Mouse (Mus musculus) gastrocnemius, adult 18-20 months (tissue): ENCODE results near the gene Ublcp1. TPM values are rescaled to one million over a fixed set of nuclear protein-coding genes. Genes with fewer than 3 reads are reported as not detected.
A peak's percentile ranks its signal among the peaks of the same experiment; 100 is the strongest.

Experiments
- DNase-seq: peaks from one replicate; pipeline ENCODE4 v3.0.0; 2021; ENCODE audit warnings: low spot score
- long read RNA-seq, 2 experiments: library from polyadenylated mRNA; stranded (forward); transcript quantifications; one replicate each; pipeline ENCODE4 v2.0.0; 2021
- total RNA-seq, 2 experiments: library from RNA; stranded (reverse); gene quantifications; 2 replicates each; pipeline ENCODE4 v1.2.3; 2021

The Ublcp1 gene
- total RNA-seq: 10 to 100 TPM; 21.7 to 25.3 TPM
- long read RNA-seq, experiment 1, transcript Ublcp1-201 (11 exons, 2,088 nt): major isoform, 40 of 46 reads
- long read RNA-seq, experiment 1, partial matches to known transcripts: 1 of 46 reads
- long read RNA-seq, experiment 1, other reads (novel, unspliced or antisense): 4 of 46 reads
- long read RNA-seq, experiment 2, transcript Ublcp1-201 (11 exons, 2,088 nt): major isoform, 42 of 53 reads
- long read RNA-seq, experiment 2, partial matches to known transcripts: 3 of 53 reads
- long read RNA-seq, experiment 2, other reads (novel, unspliced or antisense): 8 of 53 reads

DNA sequence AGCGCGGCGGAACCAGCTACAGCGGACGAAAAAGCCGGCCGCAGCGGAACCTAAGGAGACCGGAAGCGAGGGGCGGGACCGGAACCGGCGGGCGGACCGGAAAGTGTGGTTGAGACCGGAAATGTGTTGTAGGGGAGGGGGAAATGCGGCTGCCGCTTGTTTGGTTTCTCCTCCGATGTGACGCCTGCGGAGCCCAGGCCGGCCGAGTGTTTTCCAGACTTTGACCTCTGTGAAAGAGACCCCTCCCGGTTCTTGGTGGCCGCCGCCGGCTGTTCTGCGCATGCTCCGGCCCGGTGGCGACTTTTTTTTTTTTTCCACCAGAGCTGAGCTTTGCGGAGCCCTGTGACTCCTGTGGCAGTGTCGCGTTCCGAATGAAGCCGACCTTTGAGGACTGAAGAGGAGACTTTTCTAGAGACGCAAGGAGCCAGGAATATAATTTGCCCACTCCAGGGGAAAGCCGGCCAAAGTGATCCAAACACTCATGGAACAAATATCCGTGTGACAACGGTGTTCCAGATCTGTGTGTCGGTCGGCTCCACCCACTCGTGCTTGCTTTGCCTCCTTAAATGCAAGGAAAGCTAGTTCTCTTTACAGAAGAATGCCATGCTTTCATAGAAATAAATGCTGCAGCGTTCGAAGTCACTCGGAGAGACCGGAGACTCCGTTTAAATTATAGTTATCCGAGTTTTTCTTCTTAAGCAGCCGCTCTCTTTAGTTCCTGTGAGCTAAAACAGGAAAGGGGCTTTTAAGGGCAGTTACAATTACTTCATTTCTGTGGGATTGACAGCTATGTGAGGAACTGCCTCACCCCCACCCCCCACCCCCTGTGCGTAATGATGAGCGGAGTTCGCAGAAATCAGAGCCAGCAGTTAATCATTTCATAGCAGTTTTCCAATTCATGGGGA, at the start of gene Ublcp1:
Gene Ublcp1 (minus strand): TSS at position 67 of the 905 bp plus-strand sequence.
- peak; percentile 93 for DNase-seq

DNA sequence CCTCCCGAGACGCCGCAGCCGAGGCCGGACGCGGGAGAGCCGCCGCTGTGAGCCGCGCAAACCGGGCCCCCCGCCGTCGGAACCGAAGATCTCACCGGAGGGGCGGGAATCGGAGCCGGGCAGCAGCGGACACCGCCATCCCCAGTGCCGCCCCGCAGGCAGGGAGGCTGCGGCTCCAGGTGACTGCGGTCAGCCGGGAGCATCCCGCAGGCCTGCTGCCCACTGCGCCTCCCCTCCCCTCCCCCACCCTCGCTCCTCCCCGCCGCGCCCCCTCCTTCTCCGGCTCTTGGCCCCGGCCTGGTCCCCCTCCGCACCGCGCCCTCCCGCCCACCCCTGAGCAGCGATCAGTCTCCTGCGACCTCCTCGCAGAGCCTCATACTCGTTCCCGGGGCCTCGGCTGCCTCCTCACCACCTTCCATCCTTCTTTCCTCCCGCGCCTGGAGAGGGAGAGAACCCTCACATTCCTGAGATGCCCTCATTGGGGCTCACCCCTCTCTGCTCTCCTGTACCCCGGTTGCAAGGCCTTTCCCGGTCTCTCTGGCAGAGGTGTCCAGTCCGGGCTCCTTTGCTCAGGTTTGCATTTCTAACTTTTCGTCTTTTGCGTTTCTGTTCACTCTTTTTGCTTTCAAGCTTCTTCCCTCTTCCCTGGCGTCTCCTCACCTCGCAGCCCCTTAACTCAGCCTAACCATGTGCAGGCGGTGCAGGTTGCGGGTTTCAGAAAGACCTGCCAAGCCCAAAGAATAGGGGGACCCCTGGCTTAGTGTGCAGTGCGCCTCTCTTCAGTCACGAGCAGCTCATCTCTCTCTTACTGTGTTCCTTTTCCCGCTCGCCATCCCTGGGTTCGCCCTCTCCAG, 49.0 kb upstream of the Ublcp1 start:
- DNase-seq: peak; percentile 15

DNA sequence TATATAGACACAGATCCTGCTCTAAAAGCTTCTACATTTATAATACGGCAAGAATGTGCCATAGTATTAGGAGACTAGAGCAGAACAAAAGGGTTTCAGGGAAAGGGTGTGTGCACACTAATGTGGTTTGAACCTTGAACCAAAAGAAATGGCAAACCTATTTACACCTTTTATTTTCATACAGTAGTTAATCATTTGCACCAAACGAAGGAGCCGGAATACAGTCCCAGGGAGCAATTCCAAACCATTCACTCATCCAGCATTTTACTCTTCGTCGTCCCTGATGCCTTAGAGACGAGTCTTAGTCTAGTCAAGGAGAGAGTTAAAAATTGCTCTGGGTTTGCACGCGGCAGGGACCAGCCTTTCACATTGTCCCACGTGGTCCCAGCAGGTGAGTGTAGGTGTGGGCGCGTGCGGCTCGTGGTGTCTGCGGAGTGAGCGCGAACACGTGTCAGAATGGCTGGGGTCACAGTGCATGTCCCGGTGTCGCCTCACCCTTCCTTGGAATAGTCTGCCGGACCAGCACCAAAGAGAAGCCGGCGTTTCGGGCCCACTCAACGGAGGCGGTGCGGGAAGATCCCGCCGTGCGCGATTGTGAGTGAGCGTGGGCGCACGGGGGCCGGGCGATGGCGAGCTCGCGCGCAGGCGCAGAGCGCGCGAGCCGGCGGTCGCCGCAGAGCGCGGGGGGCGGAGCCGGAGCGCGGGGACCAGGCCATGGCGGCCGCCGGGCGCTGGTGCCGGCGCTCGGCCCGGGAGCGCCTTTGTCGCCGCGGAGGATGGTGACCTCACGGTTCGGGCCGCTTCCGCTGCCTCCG, 48.2 kb upstream of the Ublcp1 start, which contains the start of gene Rnf145:
Gene Rnf145 (plus strand): TSS at position 684 of the 815 bp plus-strand sequence.
- DNase-seq: peak; percentile 47

- no peak for DNase-seq
Measured at GRCm38 (mm10) chr11:44517561-44518280, 47.4 kb upstream of the Ublcp1 start.

GRCm38 (mm10) chr11:44516362-44516761, 46.1 kb upstream of the Ublcp1 start:
- DNase-seq: no peak

- no peak for DNase-seq
Measured at GRCm38 (mm10) chr11:44514666-44515065, 44.4 kb upstream of the Ublcp1 start.

- no peak for DNase-seq
Measured at GRCm38 (mm10) chr11:44513026-44513422, 42.7 kb upstream of the Ublcp1 start.

DNA sequence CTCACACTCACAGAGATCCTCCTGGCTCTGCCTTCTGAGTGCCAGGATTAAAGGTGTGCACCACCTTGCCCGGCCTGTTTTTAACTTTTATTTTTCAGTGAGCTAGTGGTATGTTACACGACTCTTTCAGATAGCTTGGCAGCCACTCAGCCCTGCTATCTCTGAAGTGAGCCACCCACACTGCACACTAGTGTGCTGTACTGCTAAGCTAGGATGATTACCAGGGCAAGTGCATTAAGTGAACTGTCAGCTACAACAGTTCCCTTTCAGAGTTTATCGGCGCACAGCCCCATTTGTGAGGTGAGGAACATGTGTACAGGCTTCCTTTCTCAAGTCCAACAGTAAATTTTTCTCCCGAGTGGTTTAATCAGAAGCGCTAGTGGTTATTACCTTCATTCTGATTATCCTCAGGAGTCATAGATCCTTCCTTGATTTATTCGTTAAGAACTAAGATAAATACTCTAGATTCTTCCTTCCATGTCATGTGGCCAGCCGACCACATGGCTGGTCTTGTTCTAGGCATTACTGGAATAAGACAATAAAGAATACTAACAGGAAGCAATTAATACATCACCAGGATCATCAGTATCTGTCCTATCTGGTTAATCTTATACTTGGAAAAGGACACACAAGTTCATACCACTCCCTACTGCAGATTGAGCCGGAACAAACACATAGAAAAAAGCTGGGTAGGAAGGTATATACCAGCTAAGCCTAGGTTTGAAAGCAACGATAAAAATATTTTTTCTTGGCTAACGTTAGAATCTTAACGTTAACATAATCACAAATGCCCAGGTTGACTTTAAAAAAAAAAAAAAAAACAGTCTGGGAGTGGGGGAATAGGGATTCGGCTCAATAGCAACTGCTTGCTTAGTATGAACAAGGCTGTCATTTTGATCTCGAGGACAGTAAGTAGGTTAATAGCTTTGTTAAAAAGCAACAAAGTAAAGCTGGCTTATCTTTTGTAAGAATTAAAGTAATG, 42.0 kb upstream of the Ublcp1 start:
- no peak for DNase-seq

DNA sequence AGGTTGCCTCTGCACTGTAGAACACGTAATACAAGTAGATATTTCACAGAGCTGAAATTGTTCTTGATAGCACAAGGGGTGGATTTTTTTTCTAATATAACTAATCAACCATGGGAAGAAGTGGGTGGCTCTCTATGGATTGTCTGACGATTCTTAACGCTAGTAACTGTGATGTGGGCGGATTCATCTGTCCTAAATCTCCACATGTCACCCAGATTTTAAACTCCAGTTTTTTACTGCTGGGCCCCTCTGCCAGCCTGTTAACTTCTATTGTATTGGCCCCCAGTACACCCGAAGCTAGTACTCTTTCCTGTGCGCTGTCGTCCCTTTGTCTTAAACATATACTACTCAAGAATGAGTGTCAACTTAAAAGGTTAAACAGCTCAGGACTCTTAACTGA, 40.1 kb upstream of the Ublcp1 start:
- no peak for DNase-seq

- no peak for DNase-seq
Measured at GRCm38 (mm10) chr11:44509906-44510305, 39.6 kb upstream of the Ublcp1 start.

GRCm38 (mm10) chr11:44508876-44509275, 38.6 kb upstream of the Ublcp1 start:
- DNase-seq: no peak

DNA sequence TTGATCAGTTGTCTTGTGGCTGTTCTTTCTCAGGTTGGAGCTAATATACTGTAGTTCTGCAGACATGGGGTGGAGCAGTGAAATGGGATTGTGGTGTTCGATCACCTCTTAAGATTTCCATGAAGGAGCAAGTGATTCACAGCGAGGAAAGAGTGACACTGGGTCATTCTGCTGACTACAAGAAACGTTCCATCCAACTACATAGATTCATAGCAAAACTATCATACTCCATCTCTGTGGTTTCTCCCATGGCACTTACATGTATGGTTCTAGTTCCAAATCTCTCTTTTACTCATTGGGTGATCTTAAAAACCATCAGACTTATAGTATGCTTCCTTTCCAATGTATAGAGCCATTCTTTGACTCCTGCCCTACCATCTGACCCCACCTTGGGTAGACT, 34.5 kb upstream of the Ublcp1 start:
- DNase-seq: no peak

- no peak for DNase-seq
Measured at GRCm38 (mm10) chr11:44504146-44504545, 33.8 kb upstream of the Ublcp1 start.

- no peak for DNase-seq
Measured at GRCm38 (mm10) chr11:44502931-44503330, 32.6 kb upstream of the Ublcp1 start.

- no peak for DNase-seq
Measured at GRCm38 (mm10) chr11:44501477-44501876, 31.2 kb upstream of the Ublcp1 start.

GRCm38 (mm10) chr11:44500966-44501365, 30.7 kb upstream of the Ublcp1 start:
- DNase-seq: no peak

- DNase-seq: no peak
Measured at GRCm38 (mm10) chr11:44498412-44499272, 28.3 kb upstream of the Ublcp1 start.

DNA sequence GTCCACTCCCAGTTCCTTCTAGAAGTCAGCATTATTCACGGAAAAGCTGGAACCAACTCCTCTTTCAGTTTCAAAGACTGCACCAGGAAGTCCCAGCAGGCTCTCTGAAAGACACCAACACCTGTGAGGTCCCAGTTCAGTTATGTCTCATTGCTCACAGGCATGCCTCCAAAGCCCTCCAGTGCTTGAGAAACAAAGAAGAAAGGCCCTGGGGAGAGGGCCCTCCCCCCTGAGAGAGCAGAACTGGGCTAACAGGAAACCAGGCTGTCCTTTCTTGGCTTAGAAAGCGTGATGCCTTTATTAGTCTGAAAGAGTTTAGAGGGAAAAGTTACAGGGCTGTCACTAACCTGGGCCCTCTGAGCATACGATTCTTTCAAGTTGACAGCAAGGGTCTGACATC, 25.9 kb upstream of the Ublcp1 start:
- DNase-seq: peak; percentile 14
